Mouse (Mus musculus) adrenal gland, adult 2 months (tissue): ENCODE results near the gene BC005561. TPM values are rescaled to one million over a fixed set of nuclear protein-coding genes. Genes with fewer than 3 reads are reported as not detected.
"Not testable (repeated sequence)": the region's sequence is repeated elsewhere in the genome, so short reads cannot be mapped to it uniquely, and the experiment has no call there.

Experiments
- DNase-seq: peaks from one replicate; pipeline ENCODE4 v3.0.0; 2021
- long read RNA-seq: library from polyadenylated mRNA; stranded (forward); transcript quantifications from one replicate; pipeline ENCODE4 v2.0.0, GENCODE M21; 2021
- polyA plus RNA-seq: library from polyadenylated mRNA; depleted of rRNA; stranded (reverse); fragments of >200 nt; gene quantifications from 2 replicates; pipeline ENCODE4 v1.2.3, GENCODE M21; 2012; rRNA removed
- total RNA-seq, 2 experiments: library from RNA; stranded (reverse); gene quantifications; 2 replicates each; pipeline ENCODE4 v1.2.3; 2021

BC005561 gene
- 10 to 100 TPM in 1 of 2 experiments, 1 to 10 TPM in 1; 6.3 to 14.3 TPM for total RNA-seq
- polyA plus RNA-seq, result 0.89 and 1.8 TPM in 2 replicates
- long read RNA-seq, full-length matches to known transcripts, result 3 of 3 reads
- long read RNA-seq, partial matches to known transcripts, result 0 of 3 reads
- long read RNA-seq, other reads (novel, unspliced or antisense), result 0 of 3 reads

DNA sequence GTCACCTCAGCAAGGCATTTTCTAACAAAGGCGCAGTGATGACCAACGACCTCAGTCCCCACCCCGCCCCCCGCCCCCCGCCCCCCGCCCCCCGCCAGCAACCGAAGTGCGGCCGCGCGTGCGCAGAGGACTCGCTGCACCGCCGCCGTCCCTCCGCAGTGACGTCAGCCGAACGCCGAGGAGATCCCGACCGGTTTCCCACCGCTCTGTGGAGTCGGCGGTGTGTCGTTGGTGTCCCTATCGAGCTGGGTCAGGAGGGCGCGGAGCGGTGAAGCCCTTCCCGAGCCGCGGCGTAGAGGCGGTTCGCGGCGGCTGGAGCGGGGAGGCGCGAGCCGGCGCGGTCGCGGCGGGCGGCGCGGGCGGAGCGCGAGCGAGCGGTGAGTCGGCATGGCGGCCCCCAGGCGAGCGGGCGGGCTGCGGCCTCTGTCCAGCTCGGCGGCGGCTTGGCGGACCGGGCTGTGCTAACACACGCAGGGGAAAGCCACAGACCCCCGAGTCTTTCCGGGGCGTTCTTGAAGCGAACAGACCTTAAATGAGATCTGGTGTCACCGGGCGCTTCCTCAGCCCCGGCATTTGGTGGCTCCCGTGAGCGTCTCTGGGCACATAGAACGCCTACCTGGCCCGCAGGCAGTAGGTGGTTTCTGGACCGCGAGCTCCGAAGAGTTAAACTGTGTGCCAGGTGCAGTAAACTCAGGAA lies at the start of gene BC005561:
Gene BC005561, plus strand, starts transcription at position 158 of the 697 bp plus-strand sequence.
- peak; percentile 91 for DNase-seq

DNA sequence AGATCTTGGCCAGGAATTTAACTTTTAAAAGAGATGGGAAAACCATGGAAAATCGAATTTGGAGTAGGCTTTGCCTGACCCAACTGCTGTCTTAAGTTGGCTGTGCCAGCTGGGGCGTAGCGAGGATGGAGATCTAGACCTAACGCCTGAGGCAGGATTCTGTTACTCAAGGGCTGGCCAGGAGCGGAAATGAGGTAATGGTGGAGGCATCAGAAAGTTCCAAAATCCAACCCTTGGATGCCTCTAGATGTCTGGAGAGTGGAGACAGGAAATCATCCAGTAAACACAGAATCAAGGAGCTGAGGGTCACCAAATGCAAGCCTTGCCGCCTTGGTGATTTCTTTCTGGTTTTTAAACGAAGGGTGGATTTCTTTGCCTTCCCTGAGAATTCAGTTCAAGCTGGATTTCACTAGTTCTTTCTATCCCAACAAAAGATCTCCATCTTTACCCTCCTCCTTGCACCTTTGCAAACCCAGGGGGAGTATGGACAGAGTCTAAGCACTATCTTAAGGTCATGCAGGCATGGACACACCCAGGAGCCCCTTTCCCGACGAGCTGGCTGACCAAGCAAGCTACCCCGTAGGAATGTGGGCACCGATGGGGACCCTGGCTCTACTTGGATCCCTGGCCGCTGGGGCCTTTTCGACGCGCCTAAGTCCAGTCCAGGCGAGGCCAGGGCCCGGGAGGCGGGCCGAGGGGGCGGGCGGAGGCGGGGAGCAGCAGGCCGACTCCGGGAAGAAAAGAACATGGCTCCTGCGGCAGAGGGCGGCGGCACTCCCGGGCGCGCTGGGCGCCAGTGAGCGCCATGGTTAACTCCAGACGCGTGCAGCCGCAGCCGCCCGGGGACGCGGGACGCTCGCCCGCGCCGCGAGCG lies 49.1 kb upstream of the BC005561 start, which contains the start of gene Pkd2:
Gene Pkd2, plus strand, starts transcription at position 619 of the 874 bp plus-strand sequence.
- DNase-seq, result peak; percentile 92

DNA sequence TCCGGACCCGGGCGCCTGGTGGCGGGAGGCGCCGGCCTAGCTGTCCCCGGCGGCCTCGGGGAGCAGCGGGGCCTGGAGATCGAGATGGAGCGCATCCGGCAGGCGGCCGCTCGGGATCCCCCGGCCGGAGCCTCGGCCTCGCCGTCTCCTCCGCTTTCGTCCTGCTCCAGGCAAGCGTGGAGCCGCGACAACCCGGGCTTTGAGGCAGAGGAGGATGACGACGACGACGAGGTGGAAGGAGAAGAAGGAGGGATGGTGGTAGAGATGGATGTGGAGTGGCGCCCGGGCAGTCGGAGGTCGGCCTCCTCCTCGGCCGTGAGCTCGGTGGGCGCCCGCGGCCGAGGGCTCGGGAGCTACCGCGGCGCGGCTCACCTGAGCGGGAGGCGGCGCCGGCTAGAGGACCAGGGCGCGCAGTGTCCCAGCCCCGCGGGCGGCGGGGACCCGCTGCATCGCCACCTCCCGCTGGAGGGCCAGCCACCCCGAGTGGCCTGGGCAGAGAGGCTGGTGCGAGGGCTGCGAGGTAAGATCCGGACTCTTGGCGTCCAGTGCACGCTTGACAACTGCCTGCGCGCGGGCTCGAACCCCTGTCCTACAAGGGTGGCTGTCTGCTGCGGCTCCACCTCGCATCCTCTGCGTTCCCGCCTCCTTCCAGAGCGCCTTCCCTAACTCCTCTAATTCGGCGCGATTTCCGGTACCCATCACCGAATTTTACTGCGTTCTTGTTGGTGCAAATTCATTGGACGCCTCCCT lies 48.3 kb upstream of the BC005561 start:
- peak; percentile 69 for DNase-seq

DNA sequence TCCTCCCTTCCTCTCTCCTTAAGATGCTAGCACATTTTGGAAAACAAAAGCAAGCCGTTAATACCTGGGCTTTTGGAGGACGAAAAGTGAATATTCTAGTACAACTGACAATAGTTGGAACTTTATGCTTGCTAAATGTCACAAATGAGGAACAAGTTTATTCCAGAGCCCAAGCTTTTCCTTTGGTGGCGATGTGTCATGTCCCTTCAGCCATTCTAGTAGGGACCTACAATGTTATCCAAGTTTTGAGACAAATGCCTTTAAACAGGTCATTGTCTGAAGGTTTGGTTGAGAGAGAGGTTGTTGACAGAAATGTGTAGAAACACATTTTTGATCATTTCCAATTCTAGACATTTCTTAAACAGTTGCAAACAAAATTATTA lies 47.7 kb upstream of the BC005561 start:
- DNase-seq, result no peak

DNA sequence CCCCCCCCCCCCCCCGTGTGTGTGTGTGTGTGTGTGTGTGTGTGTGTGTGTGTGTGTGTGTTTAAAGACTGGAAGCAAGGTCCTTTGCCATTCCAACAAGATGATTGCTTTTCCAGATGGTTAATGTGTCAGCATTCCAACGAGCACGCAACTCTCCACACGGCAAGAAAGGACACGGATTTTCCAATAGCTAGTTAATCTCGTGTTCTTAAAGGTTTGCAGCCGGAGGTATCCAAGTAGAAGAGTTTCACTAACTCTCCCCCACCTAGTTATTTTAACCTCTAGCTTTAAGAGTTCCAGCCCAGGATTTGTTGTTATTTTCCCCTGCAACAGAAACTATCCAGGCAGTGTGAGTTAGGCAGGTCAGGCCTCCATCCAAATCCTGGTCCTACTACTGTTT lies 47.3 kb upstream of the BC005561 start:
- DNase-seq, result peak; percentile 25

DNA sequence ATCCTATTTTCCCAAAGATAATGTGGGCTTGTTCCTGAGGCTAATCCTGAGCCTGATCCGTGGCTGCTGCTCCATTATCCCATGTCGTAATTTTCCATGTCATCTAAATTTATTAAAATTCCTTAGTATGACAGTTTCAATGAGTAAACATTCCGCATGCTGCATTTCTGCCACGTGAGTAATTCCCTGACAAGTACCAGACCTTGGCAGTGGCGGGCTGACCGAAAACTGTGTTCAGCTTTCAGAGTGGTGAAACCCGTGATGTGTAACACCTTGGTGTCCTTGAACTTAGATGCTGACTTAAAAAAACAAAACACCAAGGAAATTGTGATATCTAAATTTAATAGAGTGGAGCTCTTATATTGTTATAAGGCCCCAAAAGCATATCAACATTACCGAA lies 42.9 kb upstream of the BC005561 start:
- DNase-seq, result peak; percentile 78

DNA sequence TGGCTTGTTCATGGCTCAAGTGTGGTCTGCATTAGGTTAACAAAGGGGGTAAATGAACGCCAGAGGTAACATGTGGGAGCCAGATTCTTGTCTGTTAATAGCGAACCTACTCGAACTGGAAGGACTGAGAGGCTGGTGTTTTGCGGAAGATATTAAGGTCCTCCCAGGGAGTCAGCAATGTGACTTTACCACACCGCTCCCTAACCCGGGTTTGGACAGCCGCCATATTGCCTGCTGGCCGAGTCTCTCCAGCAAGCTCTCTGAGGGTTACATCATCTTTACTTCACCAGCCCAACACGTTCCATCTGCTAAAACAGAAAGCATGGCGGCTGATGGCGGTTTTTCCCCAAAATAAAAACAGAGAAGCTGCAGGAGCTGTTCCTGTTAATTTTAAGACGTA lies 42.4 kb upstream of the BC005561 start:
- peak; percentile 49 for DNase-seq

DNA sequence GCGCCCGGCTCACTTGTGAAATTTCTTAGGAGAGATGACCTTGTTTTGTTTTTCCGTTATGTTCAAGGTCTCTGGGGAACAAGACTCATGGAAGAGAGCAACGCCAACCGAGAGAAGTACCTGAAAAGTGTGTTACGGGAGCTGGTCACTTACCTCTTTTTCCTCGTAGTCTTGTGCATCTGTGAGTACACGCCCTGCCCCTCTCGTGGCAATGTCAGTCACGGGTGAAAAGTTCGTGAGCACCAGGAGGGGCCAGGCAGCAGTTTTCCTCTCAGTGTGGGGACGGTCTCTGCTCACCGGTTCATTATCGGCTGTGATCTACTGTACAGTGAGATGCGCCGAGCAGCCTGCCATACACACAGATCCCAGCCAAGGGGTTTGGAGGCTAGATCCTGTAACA lies 41.3 kb upstream of the BC005561 start:
- no peak for DNase-seq

DNA sequence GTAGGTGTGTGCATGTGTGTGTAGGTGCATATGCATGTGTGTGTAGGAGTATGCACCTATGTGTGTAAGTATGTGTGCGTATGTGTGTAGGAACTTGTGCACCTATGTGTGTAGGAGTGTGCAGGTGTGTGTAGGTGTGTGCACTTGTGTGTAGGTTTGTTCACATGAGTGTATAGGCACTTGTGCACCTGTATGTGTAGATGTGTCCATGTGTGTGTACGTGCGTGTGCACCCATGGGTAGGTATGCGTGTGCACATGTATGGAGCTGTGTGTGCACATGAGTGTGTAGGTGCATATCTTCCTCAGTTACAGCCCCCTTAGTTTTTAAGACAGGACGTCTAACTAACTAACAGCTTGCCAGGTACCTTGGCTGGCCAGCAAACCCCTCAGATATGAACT lies 39.6 kb upstream of the BC005561 start:
- no peak for DNase-seq

DNA sequence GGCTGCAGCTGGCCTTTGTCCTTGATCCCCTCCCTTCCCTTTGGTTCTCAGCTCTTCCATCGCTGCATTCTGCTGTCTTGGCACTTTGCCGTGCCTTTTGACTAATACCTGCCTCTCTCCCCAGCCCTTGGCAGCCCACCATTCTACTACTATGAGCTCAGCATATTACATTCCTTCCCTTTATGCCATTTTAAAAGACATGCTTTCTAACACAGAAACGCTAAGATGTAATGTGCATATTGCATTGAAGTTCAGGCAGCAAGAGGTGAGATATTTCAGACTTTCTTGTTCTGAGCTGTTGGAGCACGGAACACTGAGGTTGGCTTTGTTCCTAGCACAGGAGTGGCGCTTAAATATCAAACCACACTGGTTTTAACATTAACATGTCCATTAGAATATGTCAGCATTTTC lies 37.2 kb upstream of the BC005561 start:
- DNase-seq, result peak; percentile 54

DNA sequence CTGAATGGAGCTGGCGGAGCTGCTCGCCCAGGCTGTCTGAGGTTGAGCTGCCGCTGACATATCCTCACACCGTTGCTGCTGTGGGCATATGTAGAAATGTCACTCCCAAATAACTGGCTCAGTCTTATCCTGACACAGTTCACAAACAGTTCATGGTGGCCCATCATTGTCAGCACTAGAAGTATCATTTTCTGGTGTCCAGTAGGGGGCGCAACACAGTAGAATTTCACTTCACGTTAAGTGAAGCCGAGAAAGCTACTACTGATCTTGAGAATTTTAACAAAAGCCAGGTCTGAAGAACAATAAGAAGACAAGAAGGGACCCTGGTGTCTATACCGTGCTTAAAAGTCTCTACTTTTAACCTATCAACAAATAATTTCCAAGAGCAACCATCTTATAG lies 35.8 kb upstream of the BC005561 start:
- no peak for DNase-seq

DNA sequence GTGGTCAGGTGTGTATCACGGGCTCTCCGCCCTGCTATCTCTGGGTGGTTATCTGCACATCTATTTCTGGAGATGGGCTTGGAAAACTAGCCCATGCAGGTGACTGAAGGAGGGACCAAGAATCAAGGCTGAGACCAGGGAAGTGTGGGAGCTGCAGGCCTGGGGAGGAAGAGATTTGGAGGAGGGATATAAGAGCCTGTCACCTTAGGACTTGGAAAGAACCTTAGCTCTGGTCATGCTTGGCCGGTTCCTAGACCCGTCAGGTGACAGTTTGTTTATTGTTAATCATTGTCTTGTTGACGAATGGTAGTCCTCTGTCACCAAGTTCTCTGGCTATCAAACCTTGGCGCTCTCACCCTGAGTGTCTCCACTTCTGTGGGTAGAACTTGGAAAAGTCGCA lies 27.8 kb upstream of the BC005561 start:
- no peak for DNase-seq

DNA sequence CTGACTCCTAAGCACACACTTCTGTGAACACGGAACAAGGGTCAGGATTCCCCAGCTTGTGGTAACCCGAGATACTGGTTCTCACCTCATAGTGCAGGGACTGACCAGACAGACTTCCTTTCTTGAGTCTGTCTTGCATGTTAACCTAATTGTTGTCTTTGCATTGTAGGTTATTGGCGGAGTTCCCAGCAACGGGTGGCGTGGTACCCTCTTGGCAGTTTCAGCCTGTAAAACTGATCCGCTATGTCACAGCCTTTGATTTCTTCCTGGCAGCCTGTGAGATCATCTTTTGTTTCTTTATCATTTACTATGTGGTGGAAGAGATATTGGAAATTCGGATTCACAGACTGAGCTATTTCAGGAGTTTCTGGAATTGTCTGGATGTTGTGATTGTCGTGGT lies 25.3 kb upstream of the BC005561 start:
- DNase-seq, result no peak

DNA sequence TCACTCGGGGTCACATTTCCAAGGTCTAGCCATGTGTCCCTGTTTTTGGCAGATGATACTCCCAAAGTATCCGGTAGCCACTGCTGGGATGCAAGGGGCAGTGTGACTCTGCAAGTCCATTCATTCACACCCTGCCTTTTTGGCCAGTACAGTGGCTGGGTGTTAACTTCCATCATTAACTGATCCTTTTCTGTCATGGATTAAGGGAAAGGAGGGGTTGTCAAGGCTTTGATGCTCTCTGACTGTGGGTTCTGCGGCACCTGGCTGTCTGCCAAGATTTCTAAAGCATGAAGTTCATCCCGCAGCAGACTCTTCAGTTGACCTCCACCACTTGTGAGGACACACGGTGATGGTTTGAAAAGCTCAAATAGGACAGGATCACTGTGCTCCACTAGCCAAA lies 16.6 kb upstream of the BC005561 start:
- peak; percentile 35 for DNase-seq

DNA sequence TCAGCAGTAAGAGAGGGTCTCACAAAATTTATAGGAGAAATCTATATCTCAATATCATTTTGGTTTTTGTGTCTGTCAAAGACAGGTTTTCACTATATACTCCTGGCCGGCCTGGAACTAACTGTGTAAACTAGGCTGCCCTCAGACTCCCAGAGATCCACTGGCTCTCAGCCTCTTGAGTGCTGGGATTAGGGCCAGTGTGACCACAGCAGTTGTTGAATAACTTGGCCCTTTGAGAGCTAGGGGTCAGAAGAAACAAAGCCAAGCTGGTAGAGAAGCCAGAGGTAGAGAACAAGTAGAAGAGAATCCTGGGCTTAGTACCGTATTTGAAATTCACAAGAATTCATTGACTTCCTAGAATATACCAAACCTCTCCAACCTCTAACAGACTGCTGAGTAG lies 3.3 kb upstream of the BC005561 start:
- no peak for DNase-seq

DNA sequence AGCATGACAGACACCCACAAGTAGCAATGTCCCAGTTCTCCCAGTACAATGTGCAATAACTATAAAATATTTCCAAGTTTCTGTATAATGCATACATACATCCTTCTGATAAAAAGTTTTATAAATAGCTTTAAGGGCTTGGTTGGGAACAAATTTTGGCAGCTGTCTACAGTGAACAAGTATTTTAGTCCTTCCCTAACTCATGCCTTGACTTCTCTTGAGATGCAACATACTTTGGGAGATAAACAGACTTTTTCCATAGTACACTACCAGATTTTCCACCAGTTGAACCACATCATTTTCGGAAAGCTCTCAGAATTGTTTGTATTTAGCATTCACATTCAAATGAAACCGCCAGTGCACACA lies 340 bp upstream of the BC005561 start:
- DNase-seq, result no peak

DNA sequence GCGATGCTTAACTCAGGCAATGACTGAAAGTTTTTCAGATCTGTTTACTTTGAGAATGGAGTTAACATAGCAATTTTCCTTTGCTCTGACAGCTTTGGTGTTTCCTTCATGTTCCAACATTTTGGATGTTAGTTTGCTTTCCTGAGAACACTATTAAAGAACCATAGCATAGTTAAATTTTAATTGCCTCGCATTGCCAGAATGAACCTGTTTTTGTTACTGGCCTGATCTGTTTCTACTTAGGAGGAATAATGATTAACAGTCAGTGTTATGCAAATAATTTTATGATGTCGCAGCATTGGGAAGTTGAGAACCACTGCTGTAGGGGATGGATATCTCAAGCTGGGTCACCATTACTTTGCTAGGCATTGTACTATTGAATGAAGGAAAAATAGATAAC lies 3.1 kb downstream of the BC005561 start:
- DNase-seq, result no peak

DNA sequence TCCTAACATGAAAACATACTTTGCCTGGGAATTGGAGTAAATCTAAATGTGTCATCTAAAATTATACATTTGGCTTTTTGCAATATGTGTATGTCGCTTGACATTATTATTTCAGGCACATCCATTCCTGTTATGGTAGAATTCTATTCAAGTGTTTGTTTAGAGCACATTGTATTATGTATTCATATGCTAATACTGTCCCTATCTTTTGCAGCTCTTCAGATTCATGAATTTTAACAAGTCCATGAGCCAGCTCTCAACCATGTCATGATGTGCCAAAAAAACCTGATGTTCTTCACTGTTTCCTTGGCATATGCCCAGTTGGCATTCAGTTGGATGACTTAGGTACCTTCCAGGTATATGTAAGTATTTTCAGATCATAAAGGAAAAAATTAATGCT lies 30.5 kb downstream of the BC005561 start:
- no peak for DNase-seq

DNA sequence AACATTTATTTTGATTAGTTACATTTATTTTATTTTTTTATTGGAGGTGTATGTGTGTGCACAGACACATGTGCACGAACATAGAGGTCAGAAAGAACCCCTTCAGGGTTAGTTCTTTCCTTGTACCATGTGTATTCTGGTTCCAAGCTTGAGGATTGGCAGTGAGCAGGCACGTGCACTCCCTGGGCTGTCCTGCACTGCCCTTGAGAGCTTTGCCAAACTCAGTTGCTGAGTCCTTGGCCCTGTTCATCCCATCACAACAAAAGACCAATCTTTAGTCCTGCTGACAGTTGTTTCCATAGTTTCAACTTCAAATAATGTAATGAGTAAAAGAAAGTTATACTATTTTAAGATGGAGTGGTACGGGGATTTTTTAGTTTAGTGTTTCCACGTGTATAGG lies 31.2 kb downstream of the BC005561 start:
- peak; percentile 60 for DNase-seq

DNA sequence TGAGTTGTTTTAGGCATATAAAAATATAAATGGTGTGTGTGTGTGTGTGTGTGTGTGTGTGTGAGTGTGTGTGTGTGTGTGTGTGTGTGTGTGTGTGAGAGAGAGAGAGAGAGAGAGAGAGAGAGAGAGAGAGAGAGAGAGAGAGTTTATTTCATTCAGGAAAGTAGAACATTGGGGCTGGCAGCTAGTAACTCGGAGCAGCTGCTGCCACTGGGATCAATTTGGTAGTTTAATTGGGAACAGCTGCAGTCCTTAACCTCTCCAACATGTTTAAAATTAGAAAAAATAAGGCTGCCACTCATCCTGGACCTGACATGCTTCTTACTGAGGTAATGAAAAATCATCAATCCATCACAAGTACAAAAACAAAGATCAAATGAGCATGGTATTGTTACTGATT lies 59.9 kb downstream of the BC005561 start:
- DNase-seq, result not testable (repeated sequence)

DNA sequence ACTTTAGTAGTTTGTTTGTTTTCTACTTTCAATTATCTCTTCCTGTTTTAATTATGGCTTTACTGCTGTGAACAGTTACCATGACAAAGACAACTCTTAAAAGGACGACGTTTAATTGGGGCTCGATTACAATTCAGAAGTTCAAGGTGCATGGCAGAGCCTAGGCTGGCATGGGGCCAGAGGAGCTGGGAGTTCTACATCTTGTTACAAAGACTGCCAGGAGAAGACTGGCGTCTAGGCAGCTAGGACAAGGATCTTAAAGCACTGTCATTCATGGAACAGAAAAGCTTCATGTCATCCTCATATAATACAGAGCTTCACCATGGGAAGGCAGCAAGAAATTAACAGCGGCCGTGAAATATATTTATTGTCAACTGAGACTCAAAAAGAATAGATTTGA lies 62.6 kb downstream of the BC005561 start:
- DNase-seq, result peak; percentile 52

DNA sequence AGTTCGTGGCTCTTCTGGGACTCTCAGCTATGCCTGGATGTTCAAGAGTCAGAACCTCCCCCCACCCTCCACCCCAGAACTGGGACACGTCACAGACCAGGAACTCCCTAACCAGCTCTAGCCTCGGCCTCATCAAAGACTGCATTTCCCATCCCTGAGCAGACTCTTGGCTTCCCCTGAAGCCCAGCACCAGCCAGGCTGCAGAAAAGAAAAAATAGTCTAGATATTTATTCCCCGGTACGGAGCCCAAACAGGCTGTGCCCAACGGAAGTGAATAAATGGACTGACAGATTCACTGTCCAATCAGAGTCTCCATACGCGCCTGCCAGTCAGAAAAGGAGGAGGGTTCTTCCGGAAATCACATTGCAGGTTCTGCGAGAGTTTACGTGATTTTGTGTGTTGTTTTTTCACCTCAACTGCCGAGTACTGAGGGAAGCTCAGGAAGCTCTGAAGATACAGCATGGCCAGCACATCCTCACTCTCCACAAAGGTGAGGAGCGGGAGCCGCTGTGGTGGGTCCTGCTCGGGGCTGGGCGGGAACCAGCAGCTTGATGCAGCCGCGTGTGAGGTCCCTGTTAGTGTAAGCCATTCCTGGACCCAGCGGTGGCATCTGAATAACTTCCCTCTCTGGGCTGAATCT lies 63.2 kb downstream of the BC005561 start:
- DNase-seq, result peak; percentile 92
